Mouse (Mus musculus) layer of hippocampus, adult 9-11 months (tissue): ENCODE results near the gene Atp7a.

Source experiments
- DNase-seq: peaks from one replicate; pipeline ENCODE4 v3.0.0; 2022

Gene Atp7a

DNA sequence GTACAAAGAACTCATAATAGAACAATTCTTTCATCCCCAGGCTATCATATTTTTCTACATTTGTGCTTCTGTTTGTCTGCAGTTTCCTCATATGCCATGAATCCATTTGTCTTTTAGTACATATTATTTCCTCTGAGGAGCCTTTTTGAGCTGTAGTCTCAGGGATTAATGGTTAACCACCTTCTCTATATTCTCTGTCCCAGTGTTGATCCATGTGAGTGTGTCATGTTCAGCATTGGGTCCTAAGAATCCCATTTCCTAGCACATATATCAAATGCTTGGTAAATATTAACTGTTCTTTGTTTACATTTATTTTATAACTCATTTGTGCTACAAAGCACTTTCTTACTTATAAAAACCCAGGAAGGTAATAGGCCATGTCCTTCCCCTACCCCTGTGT, 55.4 kb downstream of the Atp7a start:
- no peak for DNase-seq

- DNase-seq = no peak
Observed at GRCm38 (mm10) chrX:106085132-106085531, 58.1 kb downstream of the Atp7a start.

DNA sequence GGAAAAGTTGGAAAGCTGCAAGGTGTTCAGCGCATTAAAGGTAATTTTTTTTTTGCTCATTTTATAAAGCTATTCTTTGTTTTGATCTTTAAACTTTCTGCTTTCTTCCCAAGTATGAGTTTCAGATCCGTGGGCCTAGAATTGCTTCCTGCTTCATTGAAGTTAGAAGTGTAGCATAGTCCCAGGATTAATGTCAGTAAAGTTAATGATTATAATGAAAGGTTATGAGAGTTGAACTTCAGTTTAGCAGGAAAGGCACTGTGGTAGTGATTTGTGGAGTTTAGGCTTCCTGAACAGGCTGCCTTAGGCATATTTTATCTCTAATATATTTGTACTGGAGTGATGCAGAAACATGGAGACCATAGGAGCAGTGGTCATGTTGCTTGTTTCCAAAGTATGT, 58.5 kb downstream of the Atp7a start:
- no peak for DNase-seq

GRCm38 (mm10) chrX:106092939-106093338, 65.9 kb downstream of the Atp7a start:
- DNase-seq = no peak

GRCm38 (mm10) chrX:106105464-106105863, 78.4 kb downstream of the Atp7a start:
- peak; percentile 9 for DNase-seq

DNA sequence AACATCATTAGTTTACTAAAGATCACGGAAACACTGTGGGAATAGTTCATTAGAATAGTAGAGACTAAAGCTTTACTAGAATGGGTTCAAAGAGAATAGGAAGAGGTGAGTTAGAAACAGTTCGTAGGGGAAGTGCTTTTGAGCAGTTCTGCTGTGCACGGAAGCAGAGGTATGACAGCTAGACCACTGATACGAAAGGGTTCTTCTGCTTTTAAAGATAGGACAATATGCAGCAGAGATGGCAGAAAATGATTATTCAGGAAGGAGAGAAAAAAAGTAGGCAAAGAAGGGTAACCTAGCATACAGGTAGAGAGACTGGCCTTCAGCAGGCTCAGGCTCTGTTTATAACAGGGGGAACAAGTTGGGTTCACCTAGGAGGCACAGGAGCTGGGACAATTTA, 86.8 kb downstream of the Atp7a start:
- DNase-seq = no peak

DNA sequence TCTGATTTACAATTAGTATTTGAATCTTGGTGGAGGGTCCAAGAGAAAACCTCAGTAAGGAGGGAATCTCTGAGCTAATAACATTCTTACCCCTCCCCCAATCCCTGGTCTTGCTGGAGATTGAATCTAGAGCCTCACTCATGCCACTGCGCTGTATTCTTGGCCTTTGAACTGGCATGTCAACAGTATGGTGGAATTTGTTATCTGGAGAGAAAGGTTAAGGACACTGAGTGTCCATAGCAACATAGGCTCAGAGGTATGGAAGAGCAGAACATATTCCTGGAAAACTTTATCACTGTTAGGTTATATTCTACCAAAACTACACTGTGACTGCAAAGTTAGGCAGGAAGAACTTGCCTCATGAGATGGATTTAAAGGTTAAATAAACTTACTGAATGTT, 87.6 kb downstream of the Atp7a start:
- DNase-seq = no peak

- no peak for DNase-seq
Observed at GRCm38 (mm10) chrX:106122823-106123222, 95.7 kb downstream of the Atp7a start.

DNA sequence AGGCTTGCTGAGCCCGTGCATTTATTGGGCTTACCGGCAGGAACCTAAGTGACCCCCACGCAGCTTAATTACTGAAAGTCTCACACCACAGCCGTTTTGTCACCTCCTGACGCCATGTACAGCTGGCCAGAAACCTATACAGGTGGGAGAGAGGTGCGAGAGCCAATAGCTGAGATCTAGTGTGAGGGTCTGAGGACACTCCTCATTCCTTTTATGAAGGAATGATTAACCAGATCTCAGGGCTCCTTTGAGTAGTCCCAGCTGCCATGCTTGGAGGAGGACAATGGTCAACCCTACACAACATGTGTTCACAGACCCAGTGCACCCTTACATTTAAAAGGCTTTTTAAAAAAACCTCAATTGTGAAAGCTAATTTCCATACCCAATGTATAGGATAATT, 101.2 kb downstream of the Atp7a start:
- DNase-seq = no peak

DNA sequence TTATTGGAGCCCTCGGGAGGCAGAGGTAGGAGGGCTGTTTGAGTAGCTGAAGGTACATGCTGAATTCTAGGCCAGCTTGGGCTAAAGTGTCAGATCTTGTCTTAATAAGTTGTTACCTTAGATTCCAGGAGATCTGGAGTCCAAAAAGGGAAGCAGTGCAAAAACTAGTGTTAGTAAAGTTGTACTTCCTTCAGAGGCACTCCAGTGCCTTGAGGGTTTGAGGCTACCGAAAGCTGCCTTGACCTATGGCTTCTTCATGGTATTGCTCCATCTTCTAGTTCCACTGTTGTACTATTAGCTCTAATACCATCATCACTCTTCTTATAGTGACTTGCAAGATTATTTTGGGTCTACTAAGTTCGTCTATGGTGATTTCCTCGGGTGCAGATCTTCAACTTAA, 102.8 kb downstream of the Atp7a start:
- DNase-seq = no peak

DNA sequence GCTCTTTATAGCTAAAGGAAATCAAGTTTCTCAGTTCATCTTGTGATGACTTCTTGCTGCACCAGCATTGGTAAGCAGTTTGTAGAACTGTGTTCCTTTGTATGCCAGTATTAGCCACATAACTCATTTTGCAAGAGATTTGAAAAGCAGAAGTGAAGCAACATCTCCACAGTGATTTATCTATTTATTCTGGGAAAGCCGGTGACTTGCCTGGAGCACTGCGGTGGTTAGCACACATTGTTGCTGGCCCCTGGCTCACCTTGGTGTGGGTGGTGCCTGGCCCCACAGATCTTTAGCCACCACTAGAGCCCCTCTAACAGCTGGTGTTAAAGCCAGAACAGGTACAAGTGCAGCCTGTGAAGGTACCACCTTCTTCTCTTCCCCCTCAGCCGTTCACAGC, 107.8 kb downstream of the Atp7a start:
- DNase-seq = no peak

- no peak for DNase-seq
Observed at GRCm38 (mm10) chrX:106135484-106135883, 108.4 kb downstream of the Atp7a start.

DNA sequence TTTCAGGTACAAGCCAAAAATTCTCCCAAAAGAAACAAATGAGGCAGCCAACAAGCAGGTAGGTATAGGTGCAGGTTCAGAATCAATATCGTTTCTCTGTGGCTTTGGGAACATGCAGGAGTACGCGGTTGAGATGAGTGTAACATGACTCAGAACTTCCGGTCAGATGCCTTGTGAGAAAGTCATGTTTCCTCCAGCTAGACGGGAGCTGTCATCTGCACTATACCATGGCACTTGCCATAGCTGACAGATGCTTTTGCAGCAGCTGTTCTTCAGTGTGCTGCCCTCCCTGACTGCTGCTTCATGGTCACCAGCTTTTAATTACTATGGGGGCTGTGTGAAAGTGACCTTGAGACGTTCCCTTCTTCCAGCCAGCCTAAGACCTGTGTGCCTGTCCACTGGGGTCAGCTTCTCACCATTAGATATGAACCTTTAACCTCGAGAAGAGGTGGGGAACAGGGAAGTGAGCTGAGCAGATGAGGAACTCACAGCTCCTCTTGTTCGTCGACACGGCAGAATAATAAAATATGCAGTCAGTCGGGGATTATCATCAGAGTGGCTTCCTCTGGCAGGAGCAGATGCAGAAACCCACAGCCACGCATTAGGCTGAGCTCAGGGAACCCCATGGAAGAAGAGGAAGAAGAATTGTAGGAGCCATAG, 109.0 kb downstream of the Atp7a start:
- DNase-seq = no peak

- peak; percentile 26 for DNase-seq
Observed at GRCm38 (mm10) chrX:106139309-106140070, 112.4 kb downstream of the Atp7a start.

GRCm38 (mm10) chrX:106142936-106143335, 115.9 kb downstream of the Atp7a start, which contains the start of gene Tlr13:
Gene Tlr13, plus strand, starts transcription at chrX:106143204.
- no peak for DNase-seq

- DNase-seq = no peak
Observed at GRCm38 (mm10) chrX:106148185-106148584, 121.1 kb downstream of the Atp7a start.

DNA sequence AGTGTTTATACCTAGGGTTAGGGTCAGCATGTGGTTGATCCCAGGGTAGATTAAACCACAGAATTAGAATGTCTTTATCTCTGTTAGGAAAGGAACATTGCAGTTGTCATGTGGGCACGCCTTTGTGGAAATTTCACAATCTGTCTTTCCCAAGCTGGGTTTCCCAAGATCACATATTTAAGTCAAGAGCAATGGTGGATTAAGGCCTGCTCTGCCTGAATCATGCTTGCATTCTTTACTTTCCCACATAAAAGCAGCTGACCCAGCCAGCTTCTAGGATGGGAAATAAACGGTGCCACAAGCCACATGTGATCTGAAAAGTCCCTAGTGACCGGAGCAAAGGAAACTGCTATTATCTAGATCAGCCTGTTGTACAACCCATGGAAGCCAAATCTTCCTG, 122.4 kb downstream of the Atp7a start:
- DNase-seq = no peak

DNA sequence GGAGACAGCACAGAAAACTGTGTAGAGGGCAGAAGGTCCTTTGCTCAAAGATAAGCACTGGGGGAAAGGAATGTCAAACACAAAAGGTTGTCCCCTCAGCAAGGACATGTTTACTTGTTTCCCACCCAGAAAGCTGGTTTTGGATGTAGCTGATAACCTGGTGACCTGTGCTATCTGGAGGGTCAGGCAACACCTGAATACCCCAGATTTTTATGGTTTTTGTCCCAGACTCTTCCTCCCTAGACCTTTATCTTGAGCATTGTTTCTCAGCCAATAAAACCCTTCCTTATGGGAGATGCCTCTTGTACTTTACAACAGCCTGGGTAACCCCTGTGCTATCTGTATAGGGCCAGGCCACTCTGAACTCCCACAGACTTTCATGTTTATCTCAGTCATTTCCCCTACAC, 127.1 kb downstream of the Atp7a start:
- no peak for DNase-seq

GRCm38 (mm10) chrX:106155892-106156291, 128.8 kb downstream of the Atp7a start:
- no peak for DNase-seq

DNA sequence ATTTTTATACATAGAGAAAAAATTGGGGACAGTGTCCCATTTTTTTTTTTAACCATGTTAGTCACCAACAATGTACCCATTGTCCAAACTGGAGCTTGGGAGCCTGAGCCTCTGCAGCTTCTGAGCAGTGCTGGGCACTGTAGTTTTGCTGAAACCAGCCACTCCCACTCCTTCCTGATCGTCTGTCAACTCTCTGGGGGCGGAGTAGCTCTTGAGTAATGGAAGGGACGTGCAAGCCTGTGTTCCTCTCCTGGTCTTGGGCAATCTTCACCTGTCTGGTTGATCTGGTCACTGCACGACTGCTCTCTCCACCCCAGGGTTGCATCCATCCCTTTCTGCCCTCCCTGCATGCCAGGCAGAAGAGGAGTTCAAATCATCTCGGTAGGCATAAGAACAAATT, 136.9 kb downstream of the Atp7a start:
- no peak for DNase-seq

- no peak for DNase-seq
Observed at GRCm38 (mm10) chrX:106164555-106164954, 137.5 kb downstream of the Atp7a start.

- DNase-seq = no peak
Observed at GRCm38 (mm10) chrX:106165089-106165488, 138.0 kb downstream of the Atp7a start.

DNA sequence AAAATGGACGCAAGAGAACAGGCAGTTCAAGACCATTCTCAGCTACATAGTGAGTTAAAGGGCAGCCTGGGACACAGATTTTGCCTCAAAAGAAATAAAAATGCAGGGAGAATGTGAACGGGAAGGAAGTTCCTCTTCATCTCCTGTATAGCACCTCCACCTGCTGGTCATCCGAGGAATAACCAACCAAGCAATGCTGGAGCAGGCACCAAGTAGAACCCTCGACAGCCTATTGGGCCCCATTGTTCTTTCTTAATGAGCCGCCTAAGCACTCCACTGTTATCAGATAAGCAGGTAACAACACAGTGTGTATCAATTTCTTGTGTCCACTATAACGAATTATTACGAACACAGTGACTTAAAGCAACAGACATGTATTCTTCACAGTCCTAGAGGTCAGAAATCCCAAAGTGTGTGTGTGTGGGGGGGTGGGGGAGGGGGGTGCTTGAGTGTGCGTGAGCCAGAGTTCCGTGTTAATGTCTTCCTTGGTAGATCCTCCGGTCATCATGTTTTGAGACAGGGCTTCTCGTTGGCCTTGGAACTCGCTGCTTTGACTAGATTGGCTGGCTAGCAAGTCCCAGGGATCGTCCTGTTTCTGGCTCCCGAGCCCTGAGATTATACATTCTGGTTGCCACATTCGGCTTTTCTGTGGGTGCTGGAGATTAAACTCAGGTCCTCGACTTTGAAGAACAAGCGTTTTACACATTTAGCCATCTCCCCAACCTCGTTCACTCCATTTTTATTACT, 144.2 kb downstream of the Atp7a start:
- peak; percentile 60 for DNase-seq

DNA sequence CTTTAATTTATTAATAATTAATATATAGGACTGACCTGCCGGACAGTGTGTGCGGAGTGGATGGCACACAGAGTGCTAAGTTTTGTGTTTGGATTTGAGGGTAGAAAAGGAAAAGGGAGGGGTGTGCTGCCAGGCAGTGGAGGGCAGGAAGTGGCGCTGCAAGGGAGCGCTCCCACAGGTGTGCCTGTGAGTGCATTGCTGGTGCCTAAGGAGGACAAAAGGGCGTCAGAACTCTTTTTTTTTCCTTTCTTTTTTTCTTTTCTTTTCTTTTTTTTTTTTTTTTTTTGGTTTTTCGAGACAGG, 144.7 kb downstream of the Atp7a start:
- DNase-seq = no peak
